8 mouse cellular contexts compared by ENCODE assay signal in the genomic region with DNA sequence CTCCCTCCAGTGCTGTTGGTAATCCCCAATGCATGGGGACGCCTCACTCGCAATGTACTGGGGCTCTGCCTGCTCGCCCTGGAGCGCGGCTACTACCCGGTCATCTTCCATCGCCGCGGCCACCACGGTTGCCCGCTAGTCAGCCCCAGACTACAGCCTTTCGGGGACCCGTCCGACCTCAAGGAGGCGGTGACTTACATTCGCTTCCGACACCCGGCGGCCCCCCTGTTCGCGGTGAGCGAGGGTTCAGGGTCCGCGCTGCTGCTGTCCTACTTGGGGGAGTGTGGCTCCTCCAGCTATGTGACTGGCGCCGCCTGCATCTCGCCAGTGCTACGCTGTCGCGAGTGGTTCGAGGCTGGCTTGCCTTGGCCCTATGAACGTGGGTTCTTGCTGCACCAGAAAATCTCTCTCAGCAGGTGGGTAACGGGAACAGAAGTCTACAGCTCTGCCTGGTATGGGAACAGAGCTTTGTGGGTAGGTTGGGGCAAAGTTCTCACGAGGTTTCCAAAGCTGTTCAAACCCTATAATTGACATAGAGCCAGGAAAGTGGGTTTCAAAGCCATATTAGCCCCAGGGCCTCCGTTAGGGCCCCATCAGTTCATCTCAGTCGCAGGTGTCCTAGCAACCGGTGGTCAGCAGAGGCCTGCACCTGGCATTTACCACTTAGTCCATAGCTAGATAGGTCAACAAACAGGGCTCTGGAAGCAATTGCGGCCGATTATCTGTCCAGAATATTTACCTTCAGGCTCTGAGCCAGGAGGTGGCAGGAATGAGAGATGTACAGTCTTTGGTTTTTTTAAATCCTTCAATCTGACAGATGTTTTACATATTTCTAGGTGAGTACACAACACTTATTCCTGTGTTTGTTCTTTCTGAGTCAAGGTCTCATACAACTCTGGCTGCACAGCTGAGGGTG. TPM values are rescaled to one million over a fixed set of nuclear protein-coding genes. Genes with fewer than 3 reads are reported as not detected.
DNase-seq lines count a peak whose midpoint lies in the region; ATAC-seq lines count a peak whose summit lies in the region.

A gene (minus strand): TSS at position 344 of the 916 bp plus-strand sequence.

- H3K4me1 ChIP-seq in hindbrain, embryonic 12.5 days: peaks cover 49% of the 10 kb centered on the region
- H3K4me1 ChIP-seq in liver, embryonic 16.5 days (ENCODE audit: control insufficient read depth, low read depth, low read length): peaks cover 47% of the 10 kb centered on the region

- peak within 1 kb of the TSS; percentile 45 for H3K4me3 ChIP-seq in hindbrain, embryonic 12.5 days
- H3K4me3 ChIP-seq in liver, embryonic 16.5 days (ENCODE audit: low read depth, low read length): peak within 1 kb of the TSS; percentile 82

- 6% methylated on average over 39 of the region's 39 CpGs for WGBS in hindbrain, embryonic 12.5 days
- 10% methylated on average over 39 of the region's 39 CpGs for WGBS in liver, embryonic 16.5 days (ENCODE audit: insufficient replicate concordance)

- no peaks in the 10 kb centered on the region for H3K36me3 ChIP-seq in hindbrain, embryonic 12.5 days
- H3K36me3 ChIP-seq in liver, embryonic 16.5 days (ENCODE audit: control insufficient read depth, insufficient read depth): no peaks in the 10 kb centered on the region

- H3K27ac ChIP-seq in hindbrain, embryonic 12.5 days: 0 out of 2 replicates have a peak within 1 kb of the TSS, but pooled peaks have one; percentile 30
- H3K27ac ChIP-seq in liver, embryonic 16.5 days (ENCODE audit: low read length): peak within 1 kb of the TSS; percentile 63

- no peaks in the 10 kb centered on the region for H3K9me3 ChIP-seq in hindbrain, embryonic 12.5 days (replicated peaks)
- H3K9me3 ChIP-seq in liver, embryonic 16.5 days (replicated peaks; ENCODE audit: control insufficient read depth, low read length): no peaks in the 10 kb centered on the region

- peak; percentile 64 to 65 for DNase-seq in adrenal gland, adult (ENCODE audit: inconsistent age in 2 of 2, low spot score in 1 of 2)
- no peak for DNase-seq in adrenal gland, postnatal 36 days
- DNase-seq in urinary bladder, postnatal 14 days (ENCODE audit: low spot score): peak; percentile 12
- DNase-seq in urinary bladder, adult 18-20 months (ENCODE audit: low spot score in 2 of 2): no peak
- peak; percentile 68 for DNase-seq in thymus, postnatal 14 days
- DNase-seq in frontal cortex, adult 2 months (ENCODE audit: extremely low spot score in 1 of 2, low spot score in 1 of 2): no peak

- peak within 1 kb of the TSS; percentile 51 for H3K9ac ChIP-seq in hindbrain, embryonic 12.5 days
- peak within 1 kb of the TSS; percentile 55 for H3K9ac ChIP-seq in liver, embryonic 16.5 days (ENCODE audit: low read depth, low read length)

- ATAC-seq in hindbrain, embryonic 12.5 days (ENCODE audit: low FRiP score): no peak
- no peak for ATAC-seq in liver, embryonic 16.5 days (ENCODE audit: low read depth)

- peaks cover 24% of the 10 kb centered on the region for H3K27me3 ChIP-seq in hindbrain, embryonic 12.5 days
- peaks cover 48% of the 10 kb centered on the region for H3K27me3 ChIP-seq in liver, embryonic 16.5 days (ENCODE audit: control insufficient read depth, insufficient read depth, low read depth, low read length)

- H3K4me2 ChIP-seq in hindbrain, embryonic 12.5 days (replicated peaks): peak within 1 kb of the TSS; percentile 87
- peak within 1 kb of the TSS; percentile 98 for H3K4me2 ChIP-seq in liver, embryonic 16.5 days (ENCODE audit: low read depth, low read length)

RNA-seq across cellular contexts. Expression of the gene that starts here (rescaled TPM):
- total RNA-seq in adrenal gland, postnatal 36 days (2021): 10 to 100 TPM in 1 of 2 experiments, 1 to 10 TPM in 1; 9.4 to 10.1 TPM
- 29.7 and 32.3 TPM in 2 replicates for polyA plus RNA-seq in hindbrain, embryonic 12.5 days (2016; fragmentation: Nextera tagmentation; extraction: Ambion mirVana)
- polyA plus RNA-seq in liver, embryonic 16.5 days (2015; fragmentation: Nextera tagmentation; extraction: Ambion mirVana): 3.4 and 3.7 TPM in 2 replicates
- 7.5 and 8.6 TPM in 2 replicates for polyA plus RNA-seq in frontal cortex, adult 2 months (2012; rRNA removed)

Comparison
In these comparisons a context has a peak if more than half of its experiments do, and no peak if none do; other contexts are left out.
1. DNase-seq: peak in adrenal gland, adult (2 of 2), urinary bladder, postnatal 14 days (single experiment) and thymus, postnatal 14 days (single experiment); none in adrenal gland, postnatal 36 days (0 of 2), urinary bladder, adult 18-20 months (0 of 2) and frontal cortex, adult 2 months (0 of 2).